Mouse (Mus musculus) ES-Bruce4 (cell line): ENCODE measurements around the gene Cplx3. TPM values are rescaled to one million over a fixed set of nuclear protein-coding genes. Genes with fewer than 3 reads are reported as not detected.

Experiments used
- H3K27ac ChIP-seq: 2 replicates; pipeline ENCODE4 v1.5.1; 2012; ENCODE audit warnings: low read length, inconsistent platforms; ENCODE audit not compliant: insufficient read depth
- H3K27me3 ChIP-seq: 2 replicates; pipeline ENCODE4 v1.6.1; 2012; ENCODE audit warnings: mild to moderate bottlenecking, low read length, inconsistent platforms; ENCODE audit not compliant: control insufficient read depth, poor library complexity, insufficient read depth, severe bottlenecking
- H3K36me3 ChIP-seq: 2 replicates; pipeline ENCODE4 v1.6.1; 2012; ENCODE audit warnings: inconsistent platforms, mild to moderate bottlenecking, low read length, moderate library complexity; ENCODE audit not compliant: control insufficient read depth, poor library complexity, insufficient read depth, severe bottlenecking
- H3K4me1 ChIP-seq: one replicate; pipeline ENCODE4 v1.8.1; 2011; ENCODE audit warnings: low read length; ENCODE audit not compliant: control insufficient read depth, insufficient read depth
- H3K4me3 ChIP-seq: 2 replicates; pipeline ENCODE4 v1.5.1; 2011; ENCODE audit warnings: low read depth, mild to moderate bottlenecking, low read length
- H3K9ac ChIP-seq: 2 replicates; pipeline ENCODE4 v1.6.1; 2012; ENCODE audit warnings: low read depth, mild to moderate bottlenecking, inconsistent platforms; ENCODE audit not compliant: poor library complexity, severe bottlenecking
- H3K9me3 ChIP-seq: replicated peaks from 2 replicates; pipeline ENCODE4 v1.6.1; 2012; ENCODE audit warnings: mild to moderate bottlenecking, low read length, inconsistent platforms; ENCODE audit not compliant: control insufficient read depth, poor library complexity, insufficient read depth, severe bottlenecking
- CTCF ChIP-seq: IDR thresholded peaks from one replicate; pipeline ENCODE4 v1.8.1; 2011; ENCODE audit warnings: low read depth, low read length
- EP300 ChIP-seq: IDR thresholded peaks from 2 replicates; pipeline ENCODE4 v1.6.1; 2011; ENCODE audit warnings: low read depth, low read length; ENCODE audit not compliant: insufficient read depth
- POLR2A ChIP-seq: IDR thresholded peaks from one replicate; pipeline ENCODE4 v1.8.1; 2011; ENCODE audit warnings: low read length; ENCODE audit not compliant: insufficient read depth
- polyA plus RNA-seq: library from polyadenylated mRNA; stranded (reverse); fragments of >200 nt; gene quantifications from 2 replicates; pipeline ENCODE4 v1.2.4, GENCODE M21; 2011; ENCODE audit warnings: low read depth; ENCODE audit not compliant: missing spikeins, insufficient read depth, insufficient read length

Gene Cplx3
- polyA plus RNA-seq, 1 experiment, result not detected

DNA sequence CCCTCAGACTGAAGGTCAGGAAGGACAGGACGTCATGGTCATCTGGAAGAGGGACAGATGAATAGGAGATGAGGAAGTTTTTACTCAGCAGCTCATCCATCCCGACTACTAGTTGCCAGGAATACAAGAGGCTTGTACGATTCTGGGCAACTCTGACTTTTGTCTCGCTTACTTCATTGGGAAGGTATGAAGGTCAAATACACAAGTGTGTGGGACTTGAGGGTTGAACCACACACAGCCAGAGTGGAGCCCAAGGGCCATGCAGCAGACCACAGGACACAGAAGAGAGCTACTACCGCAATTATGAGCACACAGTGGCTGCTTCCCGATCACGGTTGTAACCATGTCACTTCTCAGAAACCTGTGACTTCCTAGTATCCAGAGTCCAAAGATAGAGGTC lies 6.5 kb upstream of the Cplx3 start:
- no peaks in the 10 kb centered on the region for H3K36me3 ChIP-seq
- no peak overlapping the region for H3K4me3 ChIP-seq
- H3K4me1 ChIP-seq, result no peaks in the 10 kb centered on the region
- H3K9me3 ChIP-seq, result no peaks in the 10 kb centered on the region
- H3K27ac ChIP-seq, result no peak overlapping the region
- TF ChIP-seq EP300 (no peak), POLR2A (no peak), CTCF (no peak)
- H3K27me3 ChIP-seq, result no peaks in the 10 kb centered on the region
- no peak overlapping the region for H3K9ac ChIP-seq

DNA sequence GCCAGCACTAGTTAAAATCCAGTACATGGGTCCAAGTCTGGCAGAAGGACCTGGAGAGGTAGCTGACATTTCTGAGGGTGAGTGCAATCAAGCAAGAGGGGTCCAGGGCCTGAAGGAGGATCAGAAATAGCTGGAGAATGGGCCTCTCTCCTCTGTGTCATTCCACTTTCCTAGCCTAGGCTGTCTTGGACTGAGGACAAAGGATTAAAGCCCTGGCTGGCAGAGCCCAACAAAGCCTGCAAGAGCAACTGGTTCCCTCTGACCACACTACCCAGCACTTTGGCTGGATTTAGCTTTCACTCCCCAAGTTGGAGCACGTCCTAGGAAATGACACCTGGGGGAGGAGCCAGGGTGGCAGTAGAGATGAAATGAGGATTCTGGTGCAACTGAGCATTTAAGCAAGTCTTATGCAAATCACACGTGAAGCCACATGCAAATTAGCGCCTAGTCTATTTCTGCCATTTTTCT lies 4.3 kb upstream of the Cplx3 start:
- H3K4me1 ChIP-seq, result no peaks in the 10 kb centered on the region
- no peaks in the 10 kb centered on the region for H3K27me3 ChIP-seq
- no peak overlapping the region for H3K9ac ChIP-seq
- no peaks in the 10 kb centered on the region for H3K9me3 ChIP-seq
- H3K27ac ChIP-seq, result no peak overlapping the region
- H3K36me3 ChIP-seq, result no peaks in the 10 kb centered on the region
- TF ChIP-seq EP300 (no peak), POLR2A (no peak), CTCF (no peak)
- H3K4me3 ChIP-seq, result no peak overlapping the region

GRCm38 (mm10) chr9:57609803-57610202 lies 3.7 kb upstream of the Cplx3 start:
- no peak overlapping the region for H3K4me3 ChIP-seq
- no peaks in the 10 kb centered on the region for H3K4me1 ChIP-seq
- no peaks in the 10 kb centered on the region for H3K27me3 ChIP-seq
- H3K9ac ChIP-seq, result no peak overlapping the region
- TF ChIP-seq POLR2A (no peak), EP300 (no peak), CTCF (no peak)
- no peak overlapping the region for H3K27ac ChIP-seq
- no peaks in the 10 kb centered on the region for H3K9me3 ChIP-seq
- H3K36me3 ChIP-seq, result no peaks in the 10 kb centered on the region

GRCm38 (mm10) chr9:57605503-57605902 lies 578 bp downstream of the Cplx3 start:
- H3K27me3 ChIP-seq, result no peaks in the 10 kb centered on the region
- H3K4me3 ChIP-seq, result no peak overlapping the region
- no peak overlapping the region for H3K27ac ChIP-seq
- H3K36me3 ChIP-seq, result no peaks in the 10 kb centered on the region
- peaks cover 1% of the 10 kb centered on the region for H3K4me1 ChIP-seq
- no peaks in the 10 kb centered on the region for H3K9me3 ChIP-seq
- no peak overlapping the region for H3K9ac ChIP-seq
- no peak for TF ChIP-seq CTCF
- no peak for TF ChIP-seq POLR2A
- TF ChIP-seq EP300, result no peak

DNA sequence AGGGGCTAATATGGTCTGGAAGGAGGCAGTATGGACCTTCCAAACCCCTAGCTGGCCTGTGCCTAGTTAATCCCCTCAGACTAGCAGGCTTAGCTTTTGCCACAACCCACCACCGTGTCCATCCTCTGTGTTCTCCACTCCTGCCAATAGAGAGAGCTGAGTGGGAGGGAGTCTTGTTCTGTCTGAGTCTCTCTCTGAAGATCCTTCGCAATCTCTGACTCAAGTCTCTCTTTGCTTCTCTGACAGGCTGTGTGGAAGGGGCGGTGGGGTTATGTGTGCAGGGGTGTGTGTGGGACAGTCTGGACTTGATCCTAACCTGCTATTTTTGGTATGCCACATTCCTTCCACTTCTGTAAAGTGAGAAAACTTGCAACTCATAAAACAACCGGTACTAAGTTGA lies 1.2 kb downstream of the Cplx3 start:
- Histone ChIP-seq H3K27ac (no peak overlapping the region), H3K9me3 (no peaks in the 10 kb centered on the region), H3K4me1 (peaks cover 2% of the 10 kb centered on the region), H3K4me3 (no peak overlapping the region), H3K9ac (no peak overlapping the region), H3K27me3 (no peaks in the 10 kb centered on the region), H3K36me3 (no peaks in the 10 kb centered on the region)
- TF ChIP-seq CTCF (no peak), POLR2A (no peak), EP300 (no peak)

DNA sequence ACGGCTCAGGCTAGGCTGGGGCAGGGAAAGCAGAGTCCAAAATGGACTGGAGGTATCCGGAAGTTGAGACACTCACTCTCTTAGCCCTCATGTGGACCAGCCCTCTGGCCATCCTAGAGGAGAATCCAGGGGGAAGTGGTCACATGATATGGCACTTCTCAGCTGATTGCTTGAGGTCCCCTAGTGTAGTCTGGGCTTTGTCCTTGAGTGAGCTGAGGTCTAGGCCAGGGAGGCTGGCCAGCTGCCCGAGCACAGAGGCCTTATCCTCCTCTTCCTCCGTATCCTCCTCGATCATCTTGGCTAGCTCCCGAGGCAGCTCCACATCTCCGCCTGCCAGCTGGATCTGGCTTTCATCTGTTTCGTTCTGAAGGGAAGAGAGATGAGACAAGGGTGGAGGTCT lies 4.0 kb downstream of the Cplx3 start:
- H3K9me3 ChIP-seq, result no peaks in the 10 kb centered on the region
- no peak overlapping the region for H3K27ac ChIP-seq
- no peaks in the 10 kb centered on the region for H3K36me3 ChIP-seq
- no peak overlapping the region for H3K9ac ChIP-seq
- TF ChIP-seq POLR2A, result no peak
- no peak for TF ChIP-seq CTCF
- H3K4me1 ChIP-seq, result peaks cover 5% of the 10 kb centered on the region
- no peaks in the 10 kb centered on the region for H3K27me3 ChIP-seq
- no peak overlapping the region for H3K4me3 ChIP-seq
